Comparison of ENCODE assay signal across 8 mouse cellular contexts in the genomic region with DNA sequence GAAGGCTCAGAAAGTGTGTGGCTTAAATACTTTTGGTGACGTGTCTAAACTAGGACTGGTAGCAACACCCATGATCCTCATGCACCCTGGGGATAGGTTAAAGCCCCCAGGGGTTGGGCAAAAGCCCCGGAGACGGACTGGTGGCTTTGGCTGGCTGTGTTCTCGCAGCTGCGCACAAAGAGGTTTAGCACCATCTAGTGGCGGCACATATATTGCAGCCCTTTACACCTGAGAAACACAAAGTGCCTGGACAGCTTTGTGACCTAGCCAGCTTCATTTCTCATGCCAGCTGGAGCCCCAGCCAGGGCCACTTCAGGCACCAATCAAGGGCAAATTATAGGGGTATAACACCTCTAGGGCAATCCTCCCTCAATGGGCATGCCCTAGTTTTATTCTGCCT. TPM values are rescaled to one million over a fixed set of nuclear protein-coding genes. Genes with fewer than 3 reads are reported as not detected.
DNase-seq lines count a peak whose midpoint lies in the region; ATAC-seq and TF ChIP-seq lines count a peak whose summit lies in the region.
"Not testable (repeated sequence)": the region's sequence is repeated elsewhere in the genome, so short reads cannot be mapped to it uniquely, and the experiment has no call there.

No protein-coding gene starts in this region.

- H3K36me3 ChIP-seq in heart, embryonic 12.5 days, result peaks cover 15% of the 10 kb centered on the region
- H3K36me3 ChIP-seq in kidney, embryonic 15.5 days, result peaks cover 17% of the 10 kb centered on the region
- H3K36me3 ChIP-seq in limb, embryonic 14.5 days (ENCODE audit: control insufficient read depth, insufficient read depth, low read length), result peaks cover 11% of the 10 kb centered on the region; the same call in 1 of the 2 replicates

- TF ChIP-seq CTCF in bone marrow, adult 2 months (IDR thresholded peaks at IDR 0.05; ENCODE audit: control insufficient read depth, insufficient read depth, low read length), result peak; percentile 75
- peak; percentile 45; the same call in 1 of the 2 replicates for TF ChIP-seq CTCF in embryonic fibroblast, embryonic 13.5 days (IDR thresholded peaks at IDR 0.05; ENCODE audit: borderline replicate concordance, insufficient read depth, low read length)

- peak overlapping the region; percentile 64 for H3K4me2 ChIP-seq in heart, embryonic 12.5 days
- peak overlapping the region; percentile 55 for H3K4me2 ChIP-seq in kidney, embryonic 15.5 days
- peak overlapping the region; percentile 38 for H3K4me2 ChIP-seq in limb, embryonic 14.5 days (replicated peaks; ENCODE audit: low read depth, low read length, severe bottlenecking)

- not testable (repeated sequence) for H3K9me3 ChIP-seq in heart, embryonic 12.5 days (replicated peaks); kidney, embryonic 15.5 days (replicated peaks); limb, embryonic 14.5 days (ENCODE audit: control insufficient read depth, low read length)

- WGBS in bone marrow, adult 2 months, result under 1% methylated on average over 6 of the region's 6 CpGs
- WGBS in heart, embryonic 12.5 days, result 1% methylated on average over 6 of the region's 6 CpGs
- WGBS in kidney, embryonic 15.5 days, result 0% methylated on average over 6 of the region's 6 CpGs
- WGBS in limb, embryonic 14.5 days, result 4% methylated on average over 6 of the region's 6 CpGs

- TF ChIP-seq POLR2A in bone marrow, adult 2 months (IDR thresholded peaks at IDR 0.05; ENCODE audit: borderline replicate concordance, control insufficient read depth, low read depth, low read length); embryonic fibroblast, embryonic 13.5 days (IDR thresholded peaks at IDR 0.05; ENCODE audit: low read depth, low read length); limb, embryonic 14.5 days (IDR thresholded peaks at IDR 0.05; ENCODE audit: borderline replicate concordance, extremely low read depth, insufficient read depth, insufficient read length): not testable (repeated sequence)

- not testable (repeated sequence) for ATAC-seq in heart, embryonic 12.5 days (ENCODE audit: insufficient number of reproducible peaks, low FRiP score)
- 0 out of 2 replicates have a peak, but pooled peaks have one; percentile 15 for ATAC-seq in kidney, embryonic 15.5 days (replicated peaks; ENCODE audit: low FRiP score)
- 0 out of 2 replicates have a peak, but pooled peaks have one; percentile 12 for ATAC-seq in limb, embryonic 14.5 days (ENCODE audit: low FRiP score, low read depth)

- peak; percentile 92 to 93 for DNase-seq in B cell, adult 2 months
- peak; percentile 74 for DNase-seq in limb, embryonic 14.5 days (ENCODE audit: low spot score)
- DNase-seq in monocyte, adult 2 months (ENCODE audit: low read depth in 1 of 2, low spot score in 2 of 2), result peak; percentile 53 to 77
- peak; percentile 82 to 88 for DNase-seq in spleen, postnatal 10 days (ENCODE audit: low spot score in 2 of 2)

- H3K4me1 ChIP-seq in bone marrow, adult 2 months (ENCODE audit: control insufficient read depth, insufficient read depth, low read length); embryonic fibroblast, embryonic 13.5 days (ENCODE audit: control insufficient read depth, insufficient read depth, low read length): not testable (repeated sequence)
- H3K4me1 ChIP-seq in heart, embryonic 12.5 days (replicated peaks), result peaks cover 34% of the 10 kb centered on the region
- peaks cover 39% of the 10 kb centered on the region for H3K4me1 ChIP-seq in kidney, embryonic 15.5 days
- peaks cover 13% of the 10 kb centered on the region for H3K4me1 ChIP-seq in limb, embryonic 14.5 days (ENCODE audit: control insufficient read depth, insufficient read depth, low read length)

- H3K27me3 ChIP-seq in heart, embryonic 12.5 days (replicated peaks), result peaks cover 23% of the 10 kb centered on the region
- H3K27me3 ChIP-seq in kidney, embryonic 15.5 days, result peaks cover 41% of the 10 kb centered on the region
- not testable (repeated sequence) for H3K27me3 ChIP-seq in limb, embryonic 14.5 days (ENCODE audit: control insufficient read depth, insufficient read depth, low read length)

- H3K9ac ChIP-seq in heart, embryonic 12.5 days; limb, embryonic 14.5 days (ENCODE audit: low read depth, low read length, severe bottlenecking): not testable (repeated sequence)
- H3K9ac ChIP-seq in kidney, embryonic 15.5 days, result 0 out of 2 replicates have a peak overlapping the region, but pooled peaks have one; percentile 33

- not testable (repeated sequence) for H3K4me3 ChIP-seq in bone marrow, adult 2 months (replicated peaks; ENCODE audit: control insufficient read depth, low read depth, low read length); embryonic fibroblast, embryonic 13.5 days (ENCODE audit: insufficient read depth, low read length)
- H3K4me3 ChIP-seq in heart, embryonic 12.5 days, result peak overlapping the region; percentile 18
- H3K4me3 ChIP-seq in kidney, embryonic 15.5 days (replicated peaks), result peak overlapping the region; percentile 27
- H3K4me3 ChIP-seq in limb, embryonic 14.5 days (replicated peaks; ENCODE audit: low read length), result peak overlapping the region; percentile 14

- H3K27ac ChIP-seq in bone marrow, adult 2 months (ENCODE audit: control insufficient read depth, insufficient read depth, low read depth, low read length, poor library complexity); embryonic fibroblast, embryonic 13.5 days (ENCODE audit: insufficient read depth, low read length); heart, embryonic 12.5 days (ENCODE audit: poor library complexity, severe bottlenecking); kidney, embryonic 15.5 days; limb, embryonic 14.5 days (replicated peaks; ENCODE audit: low read depth, low read length): not testable (repeated sequence)

RNA-seq across cellular contexts. Expression of a gene that starts 1.1 kb away (rescaled TPM):
- 2.8 and 6.5 TPM in 2 replicates for polyA plus RNA-seq in bone marrow, adult 2 months (2011; ENCODE audit: insufficient read depth, insufficient read length, low replicate concordance, missing spikeins)
- polyA plus RNA-seq in embryonic fibroblast, embryonic 13.5 days (2011; ENCODE audit: insufficient read length, low read depth, missing spikeins), result 2.0 TPM in 2 replicates
- 0.49 and 0.54 TPM in 2 replicates for polyA plus RNA-seq in heart, embryonic 12.5 days (2016; fragmentation: Nextera tagmentation; extraction: Ambion mirVana)
- 0.25 and 0.35 TPM in 2 replicates for polyA plus RNA-seq in kidney, embryonic 15.5 days (2015; fragmentation: Nextera tagmentation; extraction: Ambion mirVana)
- 0.44 and 0.65 TPM in 2 replicates for polyA plus RNA-seq in limb, embryonic 14.5 days (2012; rRNA removed)
- 0.61 and 0.74 TPM in 2 replicates for polyA plus RNA-seq in limb, embryonic 14.5 days (2014; fragmentation: Nextera tagmentation; extraction: Ambion mirVana)

RNA-seq across cellular contexts. Expression of a gene that starts 1.9 kb away (rescaled TPM):
- polyA plus RNA-seq in bone marrow, adult 2 months (2011; ENCODE audit: insufficient read depth, insufficient read length, low replicate concordance, missing spikeins), result 1.6 TPM in 1 of 2 replicates, not detected in the other
- polyA plus RNA-seq in embryonic fibroblast, embryonic 13.5 days (2011; ENCODE audit: insufficient read length, low read depth, missing spikeins), result 0.95 TPM in 1 of 2 replicates, not detected in the other
- polyA plus RNA-seq in heart, embryonic 12.5 days (2016; fragmentation: Nextera tagmentation; extraction: Ambion mirVana), result 1.0 and 1.2 TPM in 2 replicates
- 10.0 and 11.2 TPM in 2 replicates for polyA plus RNA-seq in kidney, embryonic 15.5 days (2015; fragmentation: Nextera tagmentation; extraction: Ambion mirVana)
- polyA plus RNA-seq in limb, embryonic 14.5 days (2012; rRNA removed), result 2.1 and 2.6 TPM in 2 replicates
- 0.41 and 0.46 TPM in 2 replicates for polyA plus RNA-seq in limb, embryonic 14.5 days (2014; fragmentation: Nextera tagmentation; extraction: Ambion mirVana)

RNA-seq across cellular contexts. Expression of a gene that starts 5.6 kb away (rescaled TPM):
- 34.1 and 77.0 TPM in 2 replicates for polyA plus RNA-seq in bone marrow, adult 2 months (2011; ENCODE audit: insufficient read depth, insufficient read length, low replicate concordance, missing spikeins)
- polyA plus RNA-seq in embryonic fibroblast, embryonic 13.5 days (2011; ENCODE audit: insufficient read length, low read depth, missing spikeins), result 0.82 and 1.0 TPM in 2 replicates
- 0.49 and 0.76 TPM in 2 replicates for polyA plus RNA-seq in heart, embryonic 12.5 days (2016; fragmentation: Nextera tagmentation; extraction: Ambion mirVana)
- 0.69 and 0.73 TPM in 2 replicates for polyA plus RNA-seq in kidney, embryonic 15.5 days (2015; fragmentation: Nextera tagmentation; extraction: Ambion mirVana)
- polyA plus RNA-seq in limb, embryonic 14.5 days (2012; rRNA removed), result 1.1 and 1.2 TPM in 2 replicates
- 0.33 and 0.78 TPM in 2 replicates for polyA plus RNA-seq in limb, embryonic 14.5 days (2014; fragmentation: Nextera tagmentation; extraction: Ambion mirVana)

RNA-seq across cellular contexts. Expression of a gene that starts 14.7 kb away (rescaled TPM):
- polyA plus RNA-seq in bone marrow, adult 2 months (2011; ENCODE audit: insufficient read depth, insufficient read length, low replicate concordance, missing spikeins), result 14.3 and 14.5 TPM in 2 replicates
- 36.4 and 37.5 TPM in 2 replicates for polyA plus RNA-seq in embryonic fibroblast, embryonic 13.5 days (2011; ENCODE audit: insufficient read length, low read depth, missing spikeins)
- polyA plus RNA-seq in heart, embryonic 12.5 days (2016; fragmentation: Nextera tagmentation; extraction: Ambion mirVana), result 27.7 and 30.6 TPM in 2 replicates
- 38.6 and 43.4 TPM in 2 replicates for polyA plus RNA-seq in kidney, embryonic 15.5 days (2015; fragmentation: Nextera tagmentation; extraction: Ambion mirVana)
- 23.5 and 30.5 TPM in 2 replicates for polyA plus RNA-seq in limb, embryonic 14.5 days (2012; rRNA removed)
- polyA plus RNA-seq in limb, embryonic 14.5 days (2014; fragmentation: Nextera tagmentation; extraction: Ambion mirVana), result 37.6 and 38.1 TPM in 2 replicates

RNA-seq across cellular contexts. Expression of a gene that starts 14.7 kb away (rescaled TPM):
- 24.4 and 25.9 TPM in 2 replicates for polyA plus RNA-seq in bone marrow, adult 2 months (2011; ENCODE audit: insufficient read depth, insufficient read length, low replicate concordance, missing spikeins)
- 55.1 and 61.6 TPM in 2 replicates for polyA plus RNA-seq in embryonic fibroblast, embryonic 13.5 days (2011; ENCODE audit: insufficient read length, low read depth, missing spikeins)
- polyA plus RNA-seq in heart, embryonic 12.5 days (2016; fragmentation: Nextera tagmentation; extraction: Ambion mirVana), result 59.2 and 60.8 TPM in 2 replicates
- polyA plus RNA-seq in kidney, embryonic 15.5 days (2015; fragmentation: Nextera tagmentation; extraction: Ambion mirVana), result 94.5 and 94.7 TPM in 2 replicates
- polyA plus RNA-seq in limb, embryonic 14.5 days (2012; rRNA removed), result 88.3 and 109 TPM in 2 replicates
- 82.0 and 89.7 TPM in 2 replicates for polyA plus RNA-seq in limb, embryonic 14.5 days (2014; fragmentation: Nextera tagmentation; extraction: Ambion mirVana)

Comparison
In these comparisons a context has a peak if more than half of its experiments do, and no peak if none do; other contexts are left out.
1. RNA of a gene that starts 5.6 kb away (polyA plus RNA-seq): 34.1 to 77.0 TPM in bone marrow, adult 2 months; 0.33 to 1.2 TPM in limb, embryonic 14.5 days, 0.82 to 1.0 TPM in embryonic fibroblast, embryonic 13.5 days, 0.69 to 0.73 TPM in kidney, embryonic 15.5 days and 0.49 to 0.76 TPM in heart, embryonic 12.5 days; every median in the first group is over 10 times any median in the second.
2. Peak in every context shown above with its lines, with median percentiles within 50 percentile points of each other: DNase-seq and H3K4me2 ChIP-seq.